Mouse (Mus musculus): Measurements from ENCODE around the gene Trpc4ap. TPM values are rescaled to one million over a fixed set of nuclear protein-coding genes. Genes with fewer than 3 reads are reported as not detected.
"Not testable (repeated sequence)": the region's sequence is repeated elsewhere in the genome, so short reads cannot be mapped to it uniquely, and the experiment has no call there.

The Trpc4ap gene
- polyA plus RNA-seq, 1 experiment from 2014 or later, result 138 TPM

- no peaks in the 10 kb centered on the region for H3K4me1 ChIP-seq
- WGBS, result 83% methylated on average over 12 of the region's 12 CpGs
- no peaks in the 10 kb centered on the region for H3K27me3 ChIP-seq
- H3K4me3 ChIP-seq (replicated peaks), result no peak overlapping the region
- no peak overlapping the region for H3K4me2 ChIP-seq
- ATAC-seq (replicated peaks; ENCODE audit: low FRiP score), result no peak
- peaks cover 49% of the 10 kb centered on the region for H3K36me3 ChIP-seq
- no peak overlapping the region for H3K27ac ChIP-seq
- H3K9ac ChIP-seq, result no peak overlapping the region
- H3K9me3 ChIP-seq (replicated peaks), result no peaks in the 10 kb centered on the region
These were observed 25.2 kb upstream of the Trpc4ap start for GRCm38 (mm10) chr2:155717082-155717990.

GRCm38 (mm10) chr2:155710557-155710956 lies 18.4 kb upstream of the Trpc4ap start:
- ATAC-seq (replicated peaks; ENCODE audit: low FRiP score), result no peak
- H3K27ac ChIP-seq, result no peak overlapping the region
- WGBS, result 89% methylated on average over 11 of the region's 11 CpGs
- H3K9me3 ChIP-seq (replicated peaks), result no peaks in the 10 kb centered on the region
- no peak overlapping the region for H3K4me2 ChIP-seq
- no peak overlapping the region for H3K4me3 ChIP-seq (replicated peaks)
- H3K27me3 ChIP-seq, result no peaks in the 10 kb centered on the region
- no peaks in the 10 kb centered on the region for H3K4me1 ChIP-seq
- H3K36me3 ChIP-seq, result peaks cover 63% of the 10 kb centered on the region
- H3K9ac ChIP-seq, result no peak overlapping the region

- 78% methylated on average over 4 of the region's 4 CpGs for WGBS
- no peak for ATAC-seq (replicated peaks; ENCODE audit: low FRiP score)
- no peak overlapping the region for H3K4me3 ChIP-seq (replicated peaks)
- peaks cover 63% of the 10 kb centered on the region for H3K36me3 ChIP-seq
- no peaks in the 10 kb centered on the region for H3K4me1 ChIP-seq
- no peak overlapping the region for H3K27ac ChIP-seq
- no peaks in the 10 kb centered on the region for H3K27me3 ChIP-seq
- H3K9me3 ChIP-seq (replicated peaks), result no peaks in the 10 kb centered on the region
- H3K9ac ChIP-seq, result no peak overlapping the region
- H3K4me2 ChIP-seq, result no peak overlapping the region
These were observed 15.1 kb upstream of the Trpc4ap start for GRCm38 (mm10) chr2:155707251-155707650.

GRCm38 (mm10) chr2:155703630-155704029 lies 11.4 kb upstream of the Trpc4ap start:
- Histone ChIP-seq H3K9me3 (replicated peaks) (no peaks in the 10 kb centered on the region), H3K4me1 (no peaks in the 10 kb centered on the region), H3K27ac (no peak overlapping the region), H3K27me3 (no peaks in the 10 kb centered on the region), H3K9ac (no peak overlapping the region), H3K4me2 (no peak overlapping the region), H3K36me3 (peaks cover 47% of the 10 kb centered on the region), H3K4me3 (replicated peaks) (no peak overlapping the region)
- WGBS, result 77% methylated on average over 4 of the region's 4 CpGs
- ATAC-seq (replicated peaks; ENCODE audit: low FRiP score), result no peak

- H3K9me3 ChIP-seq (replicated peaks), result no peaks in the 10 kb centered on the region
- no peaks in the 10 kb centered on the region for H3K4me1 ChIP-seq
- WGBS, result 90% methylated on average over 19 of the region's 19 CpGs
- no peak for ATAC-seq (replicated peaks; ENCODE audit: low FRiP score)
- no peaks in the 10 kb centered on the region for H3K27me3 ChIP-seq
- H3K27ac ChIP-seq, result no peak overlapping the region
- no peak overlapping the region for H3K9ac ChIP-seq
- H3K36me3 ChIP-seq, result peaks cover 36% of the 10 kb centered on the region
- no peak overlapping the region for H3K4me2 ChIP-seq
- no peak overlapping the region for H3K4me3 ChIP-seq (replicated peaks)
These were observed 9.3 kb upstream of the Trpc4ap start for GRCm38 (mm10) chr2:155701399-155701919.

GRCm38 (mm10) chr2:155698443-155698842 lies 6.3 kb upstream of the Trpc4ap start:
- not testable (repeated sequence) for H3K27ac ChIP-seq; H3K4me3 ChIP-seq (replicated peaks); H3K9me3 ChIP-seq (replicated peaks); H3K9ac ChIP-seq; H3K4me1 ChIP-seq; H3K27me3 ChIP-seq; H3K4me2 ChIP-seq; ATAC-seq (replicated peaks; ENCODE audit: low FRiP score)
- 89% methylated on average over 6 of the region's 6 CpGs for WGBS
- H3K36me3 ChIP-seq, result peaks cover 15% of the 10 kb centered on the region

- Histone ChIP-seq H3K36me3 (0 out of 2 replicates have a peak, but pooled peaks cover 10% of the 10 kb centered on the region), H3K4me3 (replicated peaks) (no peak overlapping the region), H3K27me3 (no peaks in the 10 kb centered on the region), H3K9ac (no peak overlapping the region), H3K4me1 (no peaks in the 10 kb centered on the region), H3K27ac (no peak overlapping the region), H3K9me3 (replicated peaks) (no peaks in the 10 kb centered on the region), H3K4me2 (no peak overlapping the region)
- 80% methylated on average over 7 of the region's 7 CpGs for WGBS
- ATAC-seq (replicated peaks; ENCODE audit: low FRiP score), result no peak
These were observed 4.7 kb upstream of the Trpc4ap start for GRCm38 (mm10) chr2:155696851-155697250.

GRCm38 (mm10) chr2:155696091-155696558 lies 3.9 kb upstream of the Trpc4ap start:
- Histone ChIP-seq H3K4me1 (peaks cover 2% of the 10 kb centered on the region; the same call in 1 of the 2 replicates), H3K4me3 (replicated peaks) (no peak overlapping the region), H3K4me2 (no peak overlapping the region), H3K9ac (no peak overlapping the region), H3K27me3 (no peaks in the 10 kb centered on the region), H3K27ac (no peak overlapping the region), H3K36me3 (0 out of 2 replicates have a peak, but pooled peaks cover 4% of the 10 kb centered on the region), H3K9me3 (replicated peaks) (no peaks in the 10 kb centered on the region)
- no peak for ATAC-seq (replicated peaks; ENCODE audit: low FRiP score)
- 18% methylated on average over 7 of the region's 7 CpGs for WGBS

GRCm38 (mm10) chr2:155695316-155695715 lies 3.1 kb upstream of the Trpc4ap start:
- H3K9me3 ChIP-seq (replicated peaks), result no peaks in the 10 kb centered on the region

GRCm38 (mm10) chr2:155694564-155694963 lies 2.4 kb upstream of the Trpc4ap start:
- H3K9me3 ChIP-seq (replicated peaks), result no peaks in the 10 kb centered on the region
- WGBS, result 70% methylated on average over 2 of the region's 2 CpGs

More at GRCm38 (mm10) chr2:155695316-155695715, 3.1 kb upstream of the Trpc4ap start:
- WGBS, result 69% methylated on average over 3 of the region's 3 CpGs
- H3K9ac ChIP-seq, result no peak overlapping the region
- ATAC-seq (replicated peaks; ENCODE audit: low FRiP score), result no peak
- no peak overlapping the region for H3K27ac ChIP-seq
- no peak overlapping the region for H3K4me3 ChIP-seq (replicated peaks)
- no peaks in the 10 kb centered on the region for H3K27me3 ChIP-seq
- peaks cover 10% of the 10 kb centered on the region for H3K4me1 ChIP-seq
- no peak overlapping the region for H3K4me2 ChIP-seq
- no peaks in the 10 kb centered on the region for H3K36me3 ChIP-seq

GRCm38 (mm10) chr2:155693136-155693535 lies 952 bp upstream of the Trpc4ap start:
- Histone ChIP-seq H3K36me3 (no peaks in the 10 kb centered on the region), H3K27me3 (no peaks in the 10 kb centered on the region), H3K9ac (no peak overlapping the region), H3K9me3 (replicated peaks) (no peaks in the 10 kb centered on the region), H3K4me2 (no peak overlapping the region), H3K4me3 (replicated peaks) (no peak overlapping the region), H3K4me1 (peaks cover 21% of the 10 kb centered on the region), H3K27ac (no peak overlapping the region)
- ATAC-seq (replicated peaks; ENCODE audit: low FRiP score), result no peak
- WGBS, result 82% methylated on average over 4 of the region's 4 CpGs

More at GRCm38 (mm10) chr2:155694564-155694963, 2.4 kb upstream of the Trpc4ap start:
- Histone ChIP-seq H3K4me3 (replicated peaks) (no peak overlapping the region), H3K9ac (no peak overlapping the region), H3K4me1 (peaks cover 13% of the 10 kb centered on the region), H3K27me3 (no peaks in the 10 kb centered on the region), H3K27ac (no peak overlapping the region), H3K36me3 (no peaks in the 10 kb centered on the region), H3K4me2 (no peak overlapping the region)
- ATAC-seq (replicated peaks; ENCODE audit: low FRiP score), result no peak

GRCm38 (mm10) chr2:155691336-155691722 lies 855 bp downstream of the Trpc4ap start:
- Histone ChIP-seq H3K9me3 (replicated peaks) (no peaks in the 10 kb centered on the region), H3K27me3 (no peaks in the 10 kb centered on the region), H3K9ac (peak overlapping the region; percentile 92), H3K4me1 (peaks cover 24% of the 10 kb centered on the region), H3K36me3 (peaks cover 7% of the 10 kb centered on the region), H3K27ac (peak overlapping the region; percentile 92), H3K4me2 (peak overlapping the region; percentile 67), H3K4me3 (replicated peaks) (peak overlapping the region; percentile 82)
- no peak for ATAC-seq (replicated peaks; ENCODE audit: low FRiP score)
- WGBS, result 2% methylated on average over 8 of the region's 8 CpGs

All from kidney, embryonic 15.5 days (tissue).